Mouse (Mus musculus) mammary gland, adult 2 months (tissue): ENCODE data around the gene Rab28. TPM values are rescaled to one million over a fixed set of nuclear protein-coding genes. Genes with fewer than 3 reads are reported as not detected.

Experiments
- polyA plus RNA-seq: library from polyadenylated mRNA; depleted of rRNA; stranded (reverse); fragments of >200 nt; gene quantifications from 2 replicates; pipeline ENCODE4 v1.2.3, GENCODE M21; 2012; ENCODE audit warnings: low replicate concordance; rRNA removed

The Rab28 gene
- 31.9 and 34.5 TPM in 2 replicates for polyA plus RNA-seq

DNA sequence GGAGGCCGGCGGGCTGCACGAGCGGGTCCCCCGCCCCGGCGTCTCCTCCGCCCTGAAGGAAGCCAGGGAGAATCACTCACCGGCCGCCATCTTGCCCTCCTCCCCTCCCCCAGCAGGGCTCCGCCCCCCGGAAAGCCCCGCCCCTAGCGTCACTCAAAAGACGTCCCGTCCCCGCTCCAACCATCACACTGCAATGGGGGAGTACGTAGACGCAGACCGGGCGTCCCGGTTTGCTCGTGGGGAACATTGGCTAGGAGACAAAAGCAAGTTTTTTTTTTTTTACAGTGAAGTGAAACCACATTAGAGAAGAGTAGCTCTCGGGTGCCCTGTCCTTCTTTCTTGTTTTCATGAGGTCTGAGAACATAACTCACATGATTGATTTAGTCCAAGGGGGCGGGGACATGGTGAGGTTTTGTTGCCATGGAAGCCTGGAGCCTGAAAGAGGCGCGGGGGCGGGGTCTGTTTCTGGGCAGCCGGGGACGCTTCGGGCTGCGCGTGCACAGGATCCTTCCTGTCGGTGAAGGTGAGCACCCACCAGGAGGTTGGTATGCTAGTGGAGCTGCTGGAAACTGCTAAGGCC, at the start of gene Rab28:
TSS of gene Rab28 (minus strand) at position 107 of the 580 bp plus-strand sequence.

Other genes with a start within 250 kb of the Rab28 start
- 0.22 TPM in 1 of 2 replicates, not detected in the other for gene Nkx3-2, start 56.3 kb upstream of the Rab28 start, polyA plus RNA-seq
- 3.8 and 4.0 TPM in 2 replicates for gene Bod1l, start 136.2 kb upstream of the Rab28 start, polyA plus RNA-seq